Mouse (Mus musculus): Measurements from ENCODE around the gene Tmem53.

Gene Tmem53

GRCm38 (mm10) chr4:117250982-117251381 lies 769 bp upstream of the Tmem53 start:
- DNase-seq (ENCODE audit: low read depth, low spot score), result no peak

GRCm38 (mm10) chr4:117252351-117252750 lies 600 bp downstream of the Tmem53 start:
- DNase-seq (ENCODE audit: low read depth, low spot score), result no peak

- DNase-seq (ENCODE audit: low read depth, low spot score), result no peak
Observed at GRCm38 (mm10) chr4:117252755-117253154, 1.0 kb downstream of the Tmem53 start.

- no peak for DNase-seq (ENCODE audit: low read depth, low spot score)
Observed at GRCm38 (mm10) chr4:117253218-117254016, 1.7 kb downstream of the Tmem53 start.

GRCm38 (mm10) chr4:117254017-117254627 lies 2.4 kb downstream of the Tmem53 start:
- DNase-seq (ENCODE audit: low read depth, low spot score), result no peak

GRCm38 (mm10) chr4:117254672-117255071 lies 2.9 kb downstream of the Tmem53 start:
- DNase-seq (ENCODE audit: low read depth, low spot score), result no peak

GRCm38 (mm10) chr4:117259909-117260308 lies 8.2 kb downstream of the Tmem53 start:
- DNase-seq (ENCODE audit: low read depth, low spot score), result peak; percentile 76

- peak; percentile 77 for DNase-seq (ENCODE audit: low read depth, low spot score)
Observed at GRCm38 (mm10) chr4:117261222-117261621, 9.5 kb downstream of the Tmem53 start.

GRCm38 (mm10) chr4:117262101-117262913 lies 10.6 kb downstream of the Tmem53 start:
- DNase-seq (ENCODE audit: low read depth, low spot score), result no peak

GRCm38 (mm10) chr4:117262987-117263386 lies 11.2 kb downstream of the Tmem53 start:
- DNase-seq (ENCODE audit: low read depth, low spot score), result no peak

GRCm38 (mm10) chr4:117267284-117267683 lies 15.5 kb downstream of the Tmem53 start:
- peak; percentile 83 for DNase-seq (ENCODE audit: low read depth, low spot score)

GRCm38 (mm10) chr4:117267831-117268437 lies 16.2 kb downstream of the Tmem53 start:
- DNase-seq (ENCODE audit: low read depth, low spot score), result no peak

- DNase-seq (ENCODE audit: low read depth, low spot score), result peak; percentile 90
Observed at GRCm38 (mm10) chr4:117270278-117270677, 18.5 kb downstream of the Tmem53 start.

GRCm38 (mm10) chr4:117272459-117272858 lies 20.7 kb downstream of the Tmem53 start:
- peak; percentile 46 for DNase-seq (ENCODE audit: low read depth, low spot score)

GRCm38 (mm10) chr4:117274720-117275119 lies 23.0 kb downstream of the Tmem53 start:
- DNase-seq (ENCODE audit: low read depth, low spot score), result no peak

- DNase-seq (ENCODE audit: low read depth, low spot score), result no peak
Observed at GRCm38 (mm10) chr4:117276281-117276711, 24.5 kb downstream of the Tmem53 start.

- no peak for DNase-seq (ENCODE audit: low read depth, low spot score)
Observed at GRCm38 (mm10) chr4:117277021-117277420, 25.3 kb downstream of the Tmem53 start.

GRCm38 (mm10) chr4:117277687-117278086 lies 25.9 kb downstream of the Tmem53 start:
- no peak for DNase-seq (ENCODE audit: low read depth, low spot score)

GRCm38 (mm10) chr4:117278381-117279252 lies 26.9 kb downstream of the Tmem53 start:
- no peak for DNase-seq (ENCODE audit: low read depth, low spot score)

- DNase-seq (ENCODE audit: low read depth, low spot score), result no peak
Observed at GRCm38 (mm10) chr4:117279253-117279642, 27.5 kb downstream of the Tmem53 start.

Data from R1 (cell line).